Mouse (Mus musculus) E14TG2a.4 (cell line): ENCODE results near the gene Faap100.

Experiments used
- CTCF ChIP-seq: conservative IDR thresholded peaks from 2 replicates; pipeline ENCODE4 v1.5.1; 2014; ENCODE audit warnings: low read length
- NANOG ChIP-seq: IDR thresholded peaks from 2 replicates; pipeline ENCODE4 v1.6.1; 2014; ENCODE audit warnings: borderline replicate concordance, low read length, mixed read lengths

DNA sequence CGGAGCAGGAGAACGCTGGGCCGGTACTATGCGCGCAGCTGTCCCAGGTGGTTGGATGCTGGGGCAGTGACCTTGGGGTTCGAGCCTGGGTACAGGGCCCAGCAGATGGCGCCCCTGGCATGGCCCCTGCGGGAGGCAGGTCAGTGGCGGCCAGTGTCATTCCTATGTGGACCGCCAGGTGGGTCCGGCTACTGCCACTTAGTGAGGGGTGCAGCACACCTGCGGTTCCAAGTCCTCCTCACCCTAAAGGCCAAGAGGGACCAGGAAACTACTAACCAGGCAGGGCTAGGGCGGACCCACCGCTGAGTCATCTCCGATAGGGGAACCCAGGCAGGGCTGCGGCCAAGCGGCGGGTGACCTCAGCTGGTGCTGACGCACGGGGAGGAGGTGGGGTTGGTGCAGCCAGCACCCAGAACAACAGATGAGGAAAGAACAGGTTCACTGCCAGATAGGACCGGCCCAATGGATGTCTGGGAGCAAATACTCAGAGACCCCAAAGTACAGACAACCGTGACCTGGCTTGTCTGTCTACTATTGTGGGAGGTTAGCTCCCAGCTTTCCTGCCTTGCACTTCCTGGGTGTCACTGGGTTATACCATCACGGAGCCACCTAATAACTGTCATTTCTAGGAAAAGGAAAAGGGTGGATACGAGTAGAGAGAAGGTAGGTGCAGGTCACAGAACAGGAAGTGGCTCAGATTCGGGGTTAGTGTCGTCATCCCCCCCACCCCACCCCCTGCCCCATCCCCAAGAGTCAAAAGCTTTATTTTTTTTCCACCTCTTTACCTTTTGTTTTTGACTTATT lies 24.9 kb downstream of the Faap100 start:
- TF ChIP-seq CTCF (peak; percentile 45), NANOG (no peak)
